Mouse (Mus musculus) heart, adult 18-20 months (tissue): Measurements from ENCODE around the gene Ppp2r5d. TPM values are rescaled to one million over a fixed set of nuclear protein-coding genes. Genes with fewer than 3 reads are reported as not detected.

ENCODE experiments used
- DNase-seq, 2 experiments: peaks; one replicate each; pipeline ENCODE4 v3.0.0; 2021 to 2022; ENCODE audit warnings: mixed read lengths in 1 of 2
- total RNA-seq, 2 experiments: library from RNA; stranded (reverse); gene quantifications; 2 replicates each; pipeline ENCODE4 v1.2.3; 2021

Ppp2r5d gene
- total RNA-seq, 2 experiments from 2014 or later = 29.0 to 30.0 TPM

DNA sequence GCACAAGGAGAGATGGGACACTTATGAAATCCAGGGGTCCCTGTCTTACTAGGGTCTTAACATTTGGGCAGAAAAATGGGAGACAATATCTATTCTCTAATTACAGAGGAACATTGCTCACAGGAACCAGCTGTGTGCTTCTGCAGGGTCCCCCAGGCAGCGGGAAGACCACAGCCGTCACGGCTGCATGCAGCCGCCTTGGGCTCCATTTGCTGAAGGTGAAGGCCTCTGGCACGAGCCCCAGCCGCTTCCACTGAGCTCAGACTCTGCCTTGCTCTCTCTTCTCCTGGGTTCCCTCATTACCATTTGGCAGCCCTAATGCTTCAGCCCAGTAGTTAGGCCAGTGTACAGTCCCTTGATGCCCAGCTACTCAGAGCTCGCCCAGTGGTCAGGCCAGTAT, 16.2 kb upstream of the Ppp2r5d start:
- DNase-seq = no peak

GRCm38 (mm10) chr17:46714756-46715481, 10.0 kb upstream of the Ppp2r5d start:
- DNase-seq = peak in 1 of 2 experiments; percentile 40

DNA sequence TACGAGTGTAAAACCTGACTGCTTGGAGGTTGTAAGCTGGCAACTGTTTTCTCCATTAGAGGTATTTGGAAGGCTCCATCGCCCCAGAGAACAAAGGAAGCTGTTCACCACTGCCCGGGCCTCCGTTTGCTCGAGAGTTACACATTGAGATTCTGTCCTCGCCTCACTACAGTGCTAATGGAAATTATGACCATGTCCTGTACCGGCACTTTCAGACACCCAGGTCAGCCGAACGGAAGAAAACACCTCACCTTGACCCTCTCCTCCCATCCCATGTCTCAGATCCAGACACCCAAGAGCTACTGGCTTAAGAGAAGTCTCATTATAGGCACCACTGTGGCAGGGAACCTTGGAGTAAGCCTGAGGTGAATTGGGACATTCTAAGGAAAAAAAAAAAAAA, 8.9 kb upstream of the Ppp2r5d start:
- DNase-seq = no peak

DNA sequence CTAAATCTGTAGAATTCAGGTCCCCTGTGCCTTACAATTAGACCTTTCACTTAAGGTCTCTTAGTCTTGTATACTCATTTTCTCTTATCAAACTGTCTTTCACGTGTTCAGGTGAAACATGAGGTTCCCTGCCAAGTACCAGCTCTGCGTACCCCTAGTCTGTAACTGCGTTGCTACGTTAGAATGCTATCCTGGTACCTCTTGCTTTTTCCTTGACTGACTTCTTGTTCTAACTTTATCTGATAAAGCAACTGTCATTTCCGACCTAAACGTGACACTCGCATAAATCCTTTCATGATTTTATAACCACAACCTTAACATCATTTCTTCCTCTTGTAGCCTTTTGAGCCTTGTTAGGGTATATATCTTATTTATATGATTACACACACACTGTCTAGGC, 7.5 kb upstream of the Ppp2r5d start:
- no peak for DNase-seq

DNA sequence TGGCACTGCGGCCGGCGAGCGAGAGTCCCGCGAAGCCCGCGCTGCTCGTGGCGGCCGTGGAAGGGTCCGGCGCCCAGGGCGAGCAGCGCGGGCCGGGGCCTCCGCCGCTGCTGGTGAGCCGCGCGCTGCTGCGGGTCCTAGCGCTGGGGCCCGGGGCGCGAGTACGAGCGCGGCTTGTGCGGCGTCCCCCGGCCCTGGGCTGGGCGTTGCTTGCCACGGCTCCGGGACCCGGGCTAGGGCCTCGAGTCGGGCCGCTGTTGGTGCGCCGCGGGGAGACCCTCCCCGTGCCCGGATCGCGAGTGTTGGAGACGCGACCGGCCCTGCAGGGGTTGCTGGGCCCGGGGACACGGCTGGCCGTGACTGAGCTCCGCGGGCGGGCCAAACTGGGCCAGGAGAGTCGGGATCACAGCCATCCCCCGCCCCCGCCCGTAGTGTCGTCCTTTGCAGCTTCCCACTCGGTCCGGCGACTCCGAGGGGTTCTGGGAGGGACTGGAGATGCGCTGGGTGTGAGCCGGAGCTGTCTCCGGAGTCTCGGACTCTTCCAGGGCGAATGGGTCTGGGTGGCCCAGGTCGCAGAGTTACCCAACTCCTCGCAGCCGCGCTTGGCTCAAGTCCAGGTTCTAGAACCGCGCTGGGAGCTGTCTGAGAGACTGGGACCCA, 6.8 kb upstream of the Ppp2r5d start:
- DNase-seq = peak; percentile 49 to 60

- DNase-seq = peak; percentile 95 to 96
These were observed 6.2 kb upstream of the Ppp2r5d start, which contains the start of gene Pex6 for GRCm38 (mm10) chr17:46710959-46711597. Gene Pex6, plus strand, starts transcription at chr17:46711463.

- DNase-seq = peak; percentile 48 to 67
These were observed 1.6 kb upstream of the Ppp2r5d start for GRCm38 (mm10) chr17:46706375-46707089.

- DNase-seq = peak in 1 of 2 experiments; percentile 37
These were observed 682 bp downstream of the Ppp2r5d start for GRCm38 (mm10) chr17:46703971-46704886.

DNA sequence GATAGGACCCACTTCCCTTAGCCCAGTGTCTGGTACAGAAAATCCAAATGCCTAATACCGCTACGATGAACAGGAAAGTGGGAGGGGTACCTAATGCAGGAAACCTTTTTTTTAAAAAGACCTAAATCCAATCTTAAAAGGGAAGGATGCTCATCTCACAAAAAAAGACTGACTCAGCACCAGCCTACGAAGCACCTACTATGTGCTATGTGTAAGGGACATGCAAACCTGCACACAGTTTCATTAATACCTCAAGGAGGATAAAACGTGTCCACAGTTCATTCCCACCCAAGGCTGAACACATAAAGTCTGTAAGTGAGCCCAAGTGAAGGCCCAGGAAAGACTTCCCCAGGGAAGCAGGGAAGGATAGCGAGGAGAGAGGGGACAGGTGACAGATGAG, 2.4 kb downstream of the Ppp2r5d start:
- DNase-seq = no peak

DNA sequence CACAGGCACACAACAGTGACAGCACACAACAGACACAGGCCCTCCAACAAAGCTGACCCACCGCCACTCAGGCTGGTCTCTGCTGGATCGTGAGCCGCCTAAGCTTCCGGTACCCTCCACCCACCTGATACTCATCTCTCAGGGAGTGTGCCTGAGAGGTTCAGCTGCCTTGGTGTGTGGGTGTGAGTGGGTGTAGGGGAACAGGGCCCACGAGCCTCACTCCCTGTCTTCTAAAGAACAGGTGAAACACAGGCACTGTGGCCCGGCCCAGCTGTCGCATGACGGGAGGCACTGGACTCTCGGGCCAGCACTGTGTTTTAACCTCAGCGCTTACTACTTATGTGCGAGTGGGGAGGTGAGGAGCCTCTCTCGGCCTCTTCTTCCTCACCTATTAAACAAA, 2.8 kb downstream of the Ppp2r5d start:
- DNase-seq = no peak

DNA sequence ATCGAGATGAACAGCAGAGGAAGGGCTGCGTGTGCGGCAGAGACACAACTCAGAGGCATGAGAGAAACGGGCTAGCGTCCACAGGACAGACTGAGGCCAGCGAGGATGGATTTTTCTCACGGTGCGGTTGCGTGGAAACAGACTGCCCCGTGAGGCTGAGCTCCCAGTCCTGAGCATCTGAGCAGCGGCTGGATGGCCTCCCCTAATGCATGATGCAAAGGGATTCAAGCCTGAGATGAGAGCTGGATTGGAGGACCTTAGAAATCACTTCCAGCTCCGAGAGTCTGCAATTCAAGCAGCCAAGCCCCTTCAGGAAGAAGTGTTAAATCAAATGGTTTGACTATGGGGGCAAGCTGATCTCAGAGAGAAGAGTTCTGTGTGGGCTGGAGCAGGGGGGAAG, 3.4 kb downstream of the Ppp2r5d start:
- DNase-seq = no peak

DNA sequence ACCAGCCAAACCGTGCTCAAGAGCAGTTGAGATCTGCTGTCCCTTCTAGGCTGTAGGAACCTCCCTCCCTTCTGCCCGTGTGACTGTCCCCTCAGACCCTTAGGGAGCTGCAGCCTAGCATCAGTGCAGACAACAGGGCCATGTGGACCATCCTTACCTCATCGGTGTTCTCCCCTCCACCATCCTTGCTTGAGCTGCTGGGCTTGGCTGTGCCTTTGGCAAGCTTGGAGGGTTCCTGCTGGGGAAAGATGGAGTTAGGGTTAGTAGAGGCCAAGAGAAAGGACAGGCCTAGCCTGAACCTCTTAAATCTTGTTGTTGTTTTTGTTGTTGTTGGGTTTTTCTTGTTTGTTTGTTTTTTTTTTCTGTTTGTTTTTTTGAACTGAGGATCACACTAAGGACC, 5.0 kb downstream of the Ppp2r5d start:
- no peak for DNase-seq

DNA sequence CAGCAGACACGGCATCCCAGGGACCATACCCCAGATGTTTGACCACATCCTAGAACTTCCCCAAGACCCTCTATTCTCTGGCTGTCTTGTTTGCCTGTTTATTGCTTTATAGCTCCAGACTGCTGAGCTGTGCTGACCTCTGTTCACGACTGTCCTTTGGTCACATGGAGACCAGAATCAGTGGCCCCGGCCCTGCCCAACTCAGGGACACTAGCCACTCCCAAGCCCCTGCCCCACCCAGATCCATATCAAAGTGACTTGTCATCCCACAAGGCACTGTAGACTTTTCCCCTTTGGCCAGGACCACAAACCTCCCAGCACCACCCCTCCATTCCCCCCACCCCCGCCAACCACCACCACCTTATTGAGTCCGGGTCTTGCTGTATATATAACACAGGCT, 5.7 kb downstream of the Ppp2r5d start:
- no peak for DNase-seq

- DNase-seq = no peak
These were observed 6.4 kb downstream of the Ppp2r5d start for GRCm38 (mm10) chr17:46698515-46698914.

GRCm38 (mm10) chr17:46694517-46695063, 10.3 kb downstream of the Ppp2r5d start:
- no peak for DNase-seq

DNA sequence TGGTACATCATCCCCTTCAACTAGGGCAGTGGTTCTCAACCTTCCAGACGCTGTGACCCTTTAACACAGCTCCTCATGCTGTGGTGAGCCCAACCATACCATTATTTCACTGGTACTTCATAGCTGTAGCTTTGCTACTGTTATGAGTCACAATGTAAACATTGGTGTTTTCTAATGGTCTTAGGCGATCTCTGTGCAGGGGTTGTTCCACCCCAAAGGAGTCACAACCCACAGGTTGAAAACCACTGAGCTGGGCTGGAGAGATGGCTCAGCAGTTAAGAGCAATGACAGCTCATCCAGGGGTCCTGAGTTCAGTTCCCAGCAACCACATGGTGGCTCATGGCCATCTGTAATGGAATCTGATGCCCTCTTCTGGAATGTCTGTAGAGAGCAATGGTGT, 13.5 kb downstream of the Ppp2r5d start:
- no peak for DNase-seq

GRCm38 (mm10) chr17:46690665-46691064, 14.2 kb downstream of the Ppp2r5d start:
- DNase-seq = no peak

DNA sequence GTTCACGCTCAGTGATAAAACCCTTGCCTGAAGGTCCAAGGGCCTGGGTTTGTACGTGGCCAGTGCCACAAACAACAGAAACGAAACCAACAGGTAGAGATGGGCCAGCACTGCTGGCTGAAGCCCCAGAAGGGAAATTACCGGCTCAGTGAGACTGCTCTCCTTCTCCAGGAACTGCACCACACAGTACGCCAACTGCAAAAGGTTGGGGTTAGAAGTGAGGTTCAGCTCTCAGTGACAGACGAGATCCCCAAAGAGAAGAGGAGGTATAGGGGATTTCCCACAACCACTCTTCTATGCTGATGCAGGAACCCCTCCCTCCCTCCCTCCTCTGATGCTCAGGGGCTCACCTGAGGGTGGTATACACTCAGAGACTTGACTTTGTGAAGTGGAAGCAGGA, 19.0 kb downstream of the Ppp2r5d start:
- no peak for DNase-seq

- DNase-seq = no peak
These were observed 22.1 kb downstream of the Ppp2r5d start for GRCm38 (mm10) chr17:46682654-46683389.

GRCm38 (mm10) chr17:46681466-46682118, 23.3 kb downstream of the Ppp2r5d start:
- no peak for DNase-seq
